18 mouse cellular contexts compared by ENCODE assay signal in genomic region chr11:18448879-18449278, GRCm38 (mm10).
"Had no signal": no experiment of that assay in that cellular context is flagged by ENCODE, and none has a peak within 500 bp of the region (broad histone marks: within the 10 kb centered on the region; RNA-seq: fewer than 3 reads in every experiment).

No protein-coding gene starts in this region.

- ATAC-seq: hindbrain, embryonic 16.5 days; inflammation-experienced regulatory T-cells, adult 6 months; intestine, embryonic 15.5 days; intestine, postnatal 0 days; liver, embryonic 12.5 days had no signal

- DNase-seq: gastrocnemius, adult 2 months; gastrocnemius, postnatal 10 days; gastrocnemius, postnatal 25 days; heart, adult 18-20 months; heart, postnatal 10 days; heart, postnatal 4 days; kidney, adult 18-20 months; kidney, adult 8-10 months; kidney, postnatal 14 days; kidney, postnatal 36 days; layer of hippocampus, adult 9-11 months; layer of hippocampus, postnatal 36 days; left cerebral cortex, postnatal 4 days had no signal
